Mouse (Mus musculus): ENCODE measurements around the gene Upf1. TPM values are rescaled to one million over a fixed set of nuclear protein-coding genes. Genes with fewer than 3 reads are reported as not detected.
A peak's percentile ranks its signal among the peaks of the same experiment; 100 is the strongest.

The Upf1 gene
- total RNA-seq, 2 experiments from 2014 or later = 59.2 to 66.3 TPM

- intact Hi-C loops (cut with DNase I) = loop anchor here (5.0 kb wide), 1 partner anchor 176 kb away; the partner anchor contains the start of gene Rex1bd
- DNase-seq (ENCODE audit: low spot score in 2 of 2) = peak; percentile 75 to 78
These were observed 22.2 kb downstream of the Upf1 start for GRCm38 (mm10) chr8:70330741-70331364.

DNA sequence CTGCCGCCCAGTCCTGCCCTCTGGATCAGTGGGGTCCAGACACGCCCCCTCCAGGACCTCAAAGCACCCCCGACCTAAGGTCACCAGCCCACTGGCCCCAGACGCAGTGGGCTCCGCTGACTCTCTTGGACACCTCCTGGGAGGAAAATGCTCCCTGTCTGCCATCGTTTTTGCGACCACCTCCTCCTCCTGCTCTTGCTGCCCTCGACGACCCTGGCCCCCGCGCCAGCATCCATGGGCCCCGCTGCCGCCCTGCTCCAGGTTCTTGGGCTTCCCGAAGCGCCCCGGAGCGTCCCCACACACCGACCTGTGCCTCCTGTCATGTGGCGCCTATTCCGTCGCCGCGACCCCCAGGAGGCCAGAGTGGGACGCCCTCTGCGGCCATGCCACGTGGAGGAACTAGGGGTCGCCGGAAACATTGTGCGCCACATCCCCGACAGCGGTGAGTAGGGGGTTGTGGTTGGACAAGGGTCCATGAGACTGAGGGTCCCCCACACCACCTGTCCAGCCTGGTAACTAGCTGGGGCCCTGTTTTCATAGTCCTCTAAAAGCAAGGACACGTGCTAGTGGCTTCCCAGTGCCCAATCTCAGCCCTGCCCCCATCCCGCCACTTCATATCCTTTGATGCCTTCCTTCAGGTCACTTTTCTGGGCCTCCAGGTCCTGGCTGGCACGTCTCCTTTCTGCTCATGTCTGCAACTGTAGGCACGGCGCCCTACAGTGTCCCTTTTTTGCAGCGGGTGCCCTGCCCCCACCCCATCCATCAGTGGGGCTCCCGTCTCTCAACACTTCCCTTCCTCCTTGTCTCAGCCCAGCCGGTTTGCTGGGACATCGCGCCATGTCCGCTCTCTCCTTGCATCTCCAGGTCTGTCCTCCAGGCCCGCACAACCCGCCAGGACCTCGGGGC lies 23.0 kb downstream of the Upf1 start:
- DNase-seq (ENCODE audit: low spot score in 2 of 2) = no peak
- intact Hi-C loops (cut with DNase I) = loop anchor here (5.0 kb wide), 1 partner anchor 177 kb away; the partner anchor contains the start of gene Rex1bd

DNA sequence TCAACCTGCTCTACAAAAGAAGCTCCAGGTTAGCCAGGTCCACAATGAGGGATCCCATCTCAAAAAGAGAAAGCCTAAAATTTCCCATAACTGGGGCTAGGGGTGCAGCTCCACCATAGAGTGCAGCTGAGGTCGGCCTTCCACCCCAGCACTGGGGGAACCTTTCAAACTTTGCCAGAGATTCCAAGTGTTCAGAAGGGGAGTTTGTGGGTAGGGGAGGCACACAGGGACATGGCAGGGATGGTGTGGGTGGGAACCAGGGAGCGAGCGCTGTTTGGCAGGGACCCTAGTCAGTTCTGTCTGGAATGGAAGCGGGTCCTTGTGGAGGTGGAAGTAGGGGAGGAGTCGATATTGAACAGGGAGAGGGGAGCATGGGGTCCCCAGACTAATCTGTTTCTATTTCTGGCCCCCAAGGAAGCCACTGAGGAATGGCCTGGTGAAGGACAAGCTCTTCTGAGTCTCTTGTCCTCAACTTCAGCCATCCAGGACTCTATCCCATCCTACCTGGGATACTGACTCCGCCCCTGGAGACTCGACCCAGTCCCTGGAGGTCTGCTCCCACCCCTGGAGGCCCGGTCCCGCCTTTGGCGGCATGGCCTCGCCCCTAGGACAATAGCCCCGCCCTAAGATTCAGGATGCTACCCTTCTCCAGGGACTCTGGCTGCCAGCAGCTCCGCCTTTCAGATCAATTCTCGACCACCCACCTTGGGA lies 23.8 kb downstream of the Upf1 start, which contains the start of gene Gdf1:
Gdf1 (plus strand) TSS at position 694 of the 711 bp plus-strand sequence.
- no peak for DNase-seq (ENCODE audit: low spot score in 2 of 2)
- intact Hi-C loops (cut with DNase I) = no loop called here

- no peak for DNase-seq (ENCODE audit: low spot score in 2 of 2)
- intact Hi-C loops (cut with DNase I) = no loop called here
These were observed 25.6 kb downstream of the Upf1 start for GRCm38 (mm10) chr8:70327512-70327911.

GRCm38 (mm10) chr8:70323716-70324115 lies 29.4 kb downstream of the Upf1 start:
- no peak for DNase-seq (ENCODE audit: low spot score in 2 of 2)
- intact Hi-C loops (cut with DNase I) = no loop called here

GRCm38 (mm10) chr8:70317872-70318271 lies 35.2 kb downstream of the Upf1 start:
- DNase-seq (ENCODE audit: low spot score in 2 of 2) = no peak
- intact Hi-C loops (cut with DNase I) = no loop called here

GRCm38 (mm10) chr8:70316511-70317504 lies 36.3 kb downstream of the Upf1 start:
- DNase-seq (ENCODE audit: low spot score in 2 of 2) = peak; percentile 85 to 86
- intact Hi-C loops (cut with DNase I) = no loop called here

GRCm38 (mm10) chr8:70315624-70316510 lies 37.2 kb downstream of the Upf1 start, which contains the start of gene Cers1:
Gene Cers1, plus strand, starts transcription at chr8:70315775.
- intact Hi-C loops (cut with DNase I) = no loop called here
- DNase-seq (ENCODE audit: low spot score in 2 of 2) = peak; percentile 82 to 91

- intact Hi-C loops (cut with DNase I) = no loop called here
- DNase-seq (ENCODE audit: low spot score in 2 of 2) = no peak
These were observed 39.7 kb downstream of the Upf1 start for GRCm38 (mm10) chr8:70313399-70313798.

- no peak for DNase-seq (ENCODE audit: low spot score in 2 of 2)
- intact Hi-C loops (cut with DNase I) = no loop called here
These were observed 43.8 kb downstream of the Upf1 start for GRCm38 (mm10) chr8:70309311-70309710.

DNA sequence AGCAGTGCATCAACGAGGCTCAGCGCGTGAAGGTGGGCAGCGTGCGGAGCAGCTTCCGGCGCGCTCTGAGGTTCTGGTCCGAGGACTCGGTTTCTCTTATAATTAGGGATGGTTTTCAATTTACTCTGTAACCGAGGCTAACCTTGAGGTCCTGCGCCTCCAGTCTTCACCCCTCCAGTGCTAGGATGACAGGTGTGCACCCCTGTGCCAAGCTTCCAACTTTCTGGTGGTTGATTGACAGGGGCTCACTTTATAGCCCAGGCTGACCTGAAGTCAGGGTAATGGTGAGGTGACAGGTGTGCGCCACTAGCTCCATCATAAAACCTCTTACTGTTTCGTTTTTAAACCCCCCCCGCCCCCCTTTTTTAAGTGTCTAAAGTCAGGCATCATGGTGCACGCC lies 50.2 kb downstream of the Upf1 start:
- intact Hi-C loops (cut with DNase I) = no loop called here
- no peak for DNase-seq (ENCODE audit: low spot score in 2 of 2)

- DNase-seq (ENCODE audit: low spot score in 2 of 2) = peak; percentile 97
- intact Hi-C loops (cut with DNase I) = no loop called here
These were observed 50.7 kb downstream of the Upf1 start, which contains the start of the genes Ddx49 and Cope for GRCm38 (mm10) chr8:70302358-70302890. Gene Ddx49, minus strand, starts transcription at chr8:70302489. Gene Cope, plus strand, starts transcription at chr8:70302518.

DNA sequence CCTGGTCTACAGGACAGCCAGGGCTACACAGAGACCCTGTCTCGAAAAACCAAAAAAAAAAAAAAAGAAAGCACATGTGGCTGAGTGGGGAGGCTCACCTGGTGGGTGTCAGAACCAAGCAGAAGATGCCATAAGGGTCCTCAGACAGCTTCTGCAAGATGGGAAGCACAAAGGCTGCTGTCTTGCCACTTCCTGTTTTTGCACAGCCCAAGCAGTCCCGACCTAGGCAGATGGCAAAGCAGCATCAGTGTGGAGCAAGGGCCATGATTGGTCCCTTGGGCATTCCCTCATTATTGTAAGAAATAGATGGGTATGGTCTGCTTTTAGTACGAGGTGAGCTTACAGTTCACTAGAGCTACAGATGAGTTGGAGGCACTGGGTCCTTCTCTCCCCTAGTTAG lies 52.2 kb downstream of the Upf1 start:
- intact Hi-C loops (cut with DNase I) = no loop called here
- no peak for DNase-seq (ENCODE audit: low spot score in 2 of 2)

DNA sequence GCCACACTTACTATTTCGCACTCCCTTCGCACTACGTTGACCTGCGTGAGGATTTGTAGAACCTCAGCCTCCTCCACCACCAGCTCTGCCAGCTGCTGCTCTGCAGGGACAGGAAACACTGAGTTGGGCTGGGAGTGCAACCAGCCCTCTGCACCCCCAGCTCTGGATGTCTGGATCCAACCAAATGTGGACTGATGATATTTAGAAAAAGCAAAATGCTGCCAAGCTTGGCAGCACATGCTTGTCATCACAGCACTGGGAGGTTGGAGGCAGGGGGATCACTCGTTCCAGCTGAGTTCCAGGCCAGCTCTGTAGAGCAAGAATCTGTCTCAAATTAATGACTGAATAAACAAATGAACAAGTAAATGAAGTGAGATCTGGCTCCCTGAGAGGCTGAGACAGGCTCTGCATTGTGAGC lies 59.1 kb downstream of the Upf1 start:
- no peak for DNase-seq (ENCODE audit: low spot score in 2 of 2)
- intact Hi-C loops (cut with DNase I) = no loop called here

- no peak for DNase-seq (ENCODE audit: low spot score in 2 of 2)
- intact Hi-C loops (cut with DNase I) = no loop called here
These were observed 66.3 kb downstream of the Upf1 start for GRCm38 (mm10) chr8:70286737-70287136.

GRCm38 (mm10) chr8:70285304-70285703 lies 67.8 kb downstream of the Upf1 start:
- no peak for DNase-seq (ENCODE audit: low spot score in 2 of 2)
- intact Hi-C loops (cut with DNase I) = no loop called here

DNA sequence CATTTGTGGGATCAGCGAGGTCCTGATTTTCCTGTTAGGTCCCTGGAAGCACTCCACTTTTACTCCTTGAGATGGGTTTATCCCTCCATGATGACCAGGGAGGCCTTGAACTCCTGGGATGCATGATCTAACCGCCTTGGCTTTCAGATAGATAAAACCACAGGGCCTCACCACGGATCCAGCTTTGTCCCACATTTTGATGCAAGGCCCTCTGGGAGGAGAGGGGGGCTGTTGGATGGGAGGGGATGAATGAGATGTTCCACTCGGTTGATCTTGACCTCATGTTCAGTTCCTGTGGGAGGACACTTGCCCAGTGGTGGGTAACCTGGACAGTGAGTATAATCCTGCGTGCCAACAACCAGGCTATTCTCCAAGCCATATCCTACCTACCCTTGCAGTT lies 68.7 kb downstream of the Upf1 start:
- no peak for DNase-seq (ENCODE audit: low spot score in 2 of 2)
- intact Hi-C loops (cut with DNase I) = no loop called here
